Mouse (Mus musculus) induced T-regulatory cell, adult 2 months (primary cell): ENCODE measurements around the gene Tjap1.
A peak's percentile ranks its signal among the peaks of the same experiment; 100 is the strongest.

ENCODE experiments used
- DNase-seq: peaks from one replicate; pipeline ENCODE4 v3.0.0-alpha.2; 2012; ENCODE audit warnings: low read depth

Tjap1 gene

DNA sequence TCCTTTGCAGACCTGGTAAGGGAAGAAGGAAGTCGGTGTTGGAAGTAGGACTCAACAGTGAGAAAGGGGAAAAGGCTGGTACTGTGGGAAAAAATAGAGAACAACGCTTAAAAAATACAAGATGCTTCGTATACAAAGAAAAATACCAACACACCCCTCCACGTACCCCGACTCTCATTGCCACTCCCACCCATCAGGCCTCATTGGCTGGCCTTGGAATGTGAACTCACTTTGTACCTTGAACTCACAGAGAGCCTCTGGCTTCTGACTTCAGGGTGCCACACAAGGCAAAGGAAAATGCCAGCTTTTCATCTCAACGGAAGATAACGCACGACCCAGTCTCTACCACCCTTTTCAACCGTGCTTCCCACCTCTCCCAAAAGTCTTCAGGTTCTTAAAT, 314 bp upstream of the Tjap1 start:
- DNase-seq: no peak

GRCm38 (mm10) chr17:46278011-46278765, 4.6 kb downstream of the Tjap1 start:
- no peak for DNase-seq

DNA sequence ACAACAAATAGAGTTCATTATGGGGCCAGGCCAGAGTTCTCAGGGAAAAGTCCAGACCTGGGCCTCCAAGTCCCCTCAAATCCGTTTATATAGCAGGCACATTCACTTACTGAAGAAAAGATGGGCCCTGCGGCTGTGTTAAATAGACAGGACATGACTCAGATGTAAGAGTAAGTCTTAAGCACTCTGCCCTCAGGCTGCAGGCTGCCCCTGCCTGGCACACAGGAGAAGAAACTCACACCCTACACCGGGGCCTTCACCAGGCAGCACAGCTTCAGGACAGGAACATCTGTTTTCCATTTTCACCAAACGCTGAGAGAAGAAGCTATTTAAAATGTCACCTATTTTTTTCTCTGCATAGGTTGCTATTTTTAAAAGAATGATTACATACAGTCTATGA, 5.2 kb downstream of the Tjap1 start:
- no peak for DNase-seq

- no peak for DNase-seq
Measured at GRCm38 (mm10) chr17:46275506-46275905, 7.3 kb downstream of the Tjap1 start.

GRCm38 (mm10) chr17:46275034-46275433, 7.8 kb downstream of the Tjap1 start:
- no peak for DNase-seq

GRCm38 (mm10) chr17:46274465-46274864, 8.4 kb downstream of the Tjap1 start:
- DNase-seq: no peak

- DNase-seq: no peak
Measured at GRCm38 (mm10) chr17:46273803-46274236, 9.0 kb downstream of the Tjap1 start.

DNA sequence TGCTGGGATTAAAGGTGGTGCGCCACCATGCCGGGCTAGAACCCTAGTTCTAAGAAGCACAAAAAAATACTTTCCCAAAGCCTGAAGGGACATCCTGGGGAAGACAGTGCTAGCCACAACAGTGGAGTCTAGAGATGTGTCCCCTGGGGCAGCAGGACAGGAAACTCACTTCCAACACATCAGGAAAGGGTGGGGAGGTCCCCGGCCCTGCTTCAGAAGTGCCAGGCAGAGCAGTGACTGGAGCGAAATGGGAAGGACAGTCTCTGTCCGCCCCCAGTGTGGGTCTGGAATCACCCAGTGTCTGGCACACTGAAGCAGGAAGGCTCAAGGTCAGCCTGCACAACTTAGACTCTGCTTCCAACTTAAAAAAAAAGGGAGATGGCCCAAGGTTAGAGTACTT, 10.2 kb downstream of the Tjap1 start:
- DNase-seq: no peak

GRCm38 (mm10) chr17:46272058-46272457, 10.8 kb downstream of the Tjap1 start:
- DNase-seq: no peak

DNA sequence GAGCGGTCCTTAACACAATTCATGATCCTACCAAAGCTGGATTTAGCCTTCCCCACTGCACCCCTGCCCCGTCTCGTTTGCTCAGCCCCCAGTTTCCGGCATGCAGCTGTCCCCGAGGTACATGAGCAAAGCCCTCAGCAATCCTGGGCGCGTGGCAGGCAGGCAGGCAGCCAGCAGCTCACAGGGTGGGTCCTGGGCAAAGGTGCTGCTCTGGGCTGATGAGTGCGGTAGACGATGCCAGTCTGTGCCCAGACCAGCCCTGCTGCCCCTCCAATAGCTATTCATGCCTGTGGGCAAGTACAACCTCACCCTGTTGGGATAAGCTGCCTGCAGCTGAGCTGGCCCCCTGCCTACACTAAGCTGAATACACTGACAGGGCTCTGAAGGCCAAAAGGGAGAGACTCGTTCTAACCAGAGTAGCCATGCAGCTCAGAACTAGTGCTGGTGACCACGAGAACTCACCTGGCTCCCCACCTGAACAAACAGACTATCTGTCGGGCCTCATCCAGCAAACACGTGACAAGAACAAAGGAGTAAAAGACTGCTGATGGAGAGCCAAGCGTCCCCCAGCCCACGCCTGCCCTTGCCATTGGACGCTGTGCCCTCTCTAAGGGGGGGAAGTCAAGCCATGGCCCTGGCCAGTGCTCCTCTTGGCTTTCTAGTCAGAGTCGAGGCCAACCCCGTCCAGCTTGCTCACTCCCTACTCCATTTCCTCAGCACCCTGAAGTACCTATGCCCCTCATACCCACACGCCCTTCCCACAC, 12.9 kb downstream of the Tjap1 start:
- DNase-seq: no peak

GRCm38 (mm10) chr17:46268026-46268720, 14.7 kb downstream of the Tjap1 start:
- no peak for DNase-seq

DNA sequence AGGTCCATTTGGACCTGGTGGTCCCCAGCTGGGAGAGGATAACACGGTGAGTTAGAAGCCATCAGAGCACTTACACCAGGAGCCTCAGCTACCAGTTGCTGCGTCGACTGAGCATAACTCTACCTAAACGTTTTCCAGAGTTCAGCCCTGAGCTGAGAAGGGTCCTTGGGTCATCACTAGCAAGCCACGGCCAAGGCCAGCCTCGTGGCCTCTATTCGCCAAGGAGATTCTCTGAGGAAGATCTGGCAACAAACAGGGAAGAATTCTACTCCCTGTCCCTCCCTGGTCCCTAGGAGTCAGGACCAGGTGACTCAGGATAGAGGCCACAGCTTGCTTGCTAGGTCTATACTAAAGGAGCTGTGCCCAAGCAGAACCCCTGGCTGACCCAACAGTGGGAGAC, 15.3 kb downstream of the Tjap1 start:
- no peak for DNase-seq

DNA sequence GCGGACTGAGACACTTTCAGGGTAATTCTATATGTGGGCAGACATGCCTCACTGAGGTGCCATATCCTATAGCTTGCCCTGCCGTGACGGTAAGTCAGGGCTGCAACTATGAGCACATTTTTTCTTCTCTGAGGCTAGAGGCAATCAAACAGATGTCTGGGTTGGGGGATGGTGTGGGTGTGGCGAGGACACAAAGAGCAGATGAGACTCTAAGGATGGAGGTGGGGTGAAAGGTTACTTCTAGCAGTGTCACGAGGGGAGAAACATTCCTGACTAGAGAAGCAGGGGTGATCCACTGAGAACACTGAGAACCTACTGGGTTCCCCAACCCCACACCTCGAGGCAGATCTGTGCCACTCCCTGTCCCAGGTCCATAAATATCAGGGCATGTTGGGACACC, 15.8 kb downstream of the Tjap1 start:
- DNase-seq: no peak

- DNase-seq: peak; percentile 80
Measured at GRCm38 (mm10) chr17:46265918-46266618, 16.8 kb downstream of the Tjap1 start.

- DNase-seq: no peak
Measured at GRCm38 (mm10) chr17:46265502-46265901, 17.3 kb downstream of the Tjap1 start.

GRCm38 (mm10) chr17:46262201-46262694, 20.6 kb downstream of the Tjap1 start:
- no peak for DNase-seq

DNA sequence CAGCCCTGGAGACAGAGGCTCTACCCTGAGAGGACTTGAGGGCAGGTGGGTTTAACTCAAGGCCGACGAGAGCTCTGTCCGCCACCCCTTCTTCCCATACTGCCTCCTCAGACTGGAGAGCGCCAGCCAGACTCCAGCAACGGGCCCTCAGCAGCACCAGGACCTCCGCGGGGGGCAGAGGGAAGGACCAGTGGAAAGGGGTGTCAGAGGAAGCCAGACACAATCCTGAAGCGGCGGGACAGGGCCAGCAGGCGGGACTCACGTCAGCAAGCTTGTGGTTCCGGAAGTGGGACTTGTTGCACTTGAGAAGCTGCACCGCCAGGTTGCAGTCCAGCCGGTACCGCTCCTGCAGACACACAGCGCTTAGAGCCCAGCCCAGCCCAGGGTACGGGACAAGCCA, 23.2 kb downstream of the Tjap1 start:
- no peak for DNase-seq

- DNase-seq: no peak
Measured at GRCm38 (mm10) chr17:46258279-46259053, 24.4 kb downstream of the Tjap1 start.

DNA sequence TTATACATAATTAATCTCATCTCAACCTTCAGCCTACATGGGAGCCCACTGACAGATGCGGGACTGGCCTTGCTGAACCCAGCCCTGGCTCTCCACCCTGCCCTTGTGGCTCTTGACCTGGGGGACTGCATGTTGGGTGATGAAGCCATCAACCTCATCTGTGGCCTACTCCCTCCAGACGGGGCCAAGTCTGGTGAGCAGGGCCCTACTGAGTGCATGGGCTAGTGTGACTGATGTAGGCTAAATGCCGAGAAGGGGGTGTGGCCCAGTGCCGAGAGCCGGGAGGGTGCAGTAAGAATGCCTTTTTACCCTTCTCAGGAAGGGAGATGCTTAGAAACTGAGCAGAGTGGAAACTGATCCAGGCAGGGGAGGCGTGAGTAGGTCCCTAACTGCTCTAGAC, 27.7 kb downstream of the Tjap1 start:
- DNase-seq: peak; percentile 24

DNA sequence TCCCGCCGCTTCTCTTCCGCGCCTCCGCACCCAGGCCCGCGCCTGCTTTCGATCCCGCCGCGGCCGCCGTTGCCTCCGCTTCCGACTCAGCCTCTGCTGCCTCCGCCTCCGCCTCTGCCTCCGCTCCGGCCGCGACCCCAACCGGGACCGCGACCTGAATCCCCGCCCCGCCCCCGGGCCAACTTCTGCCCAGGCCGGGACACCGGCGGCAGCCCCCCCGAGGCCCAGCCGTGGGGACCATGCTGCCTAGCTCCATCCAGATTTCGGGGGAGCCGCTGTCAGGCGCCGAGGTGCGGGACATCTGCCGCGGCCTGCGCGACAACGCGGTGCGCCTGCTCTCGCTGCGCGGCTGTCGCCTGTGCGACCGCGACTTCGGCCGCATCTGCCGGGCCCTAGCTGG, 28.7 kb downstream of the Tjap1 start:
- DNase-seq: no peak

GRCm38 (mm10) chr17:46253452-46254084, 29.3 kb downstream of the Tjap1 start, which contains the start of gene Lrrc73:
TSS of gene Lrrc73 (plus strand) at chr17:46253531.
- DNase-seq: peak; percentile 93
